Mouse (Mus musculus) heart, embryonic 14.5 days (tissue): ENCODE measurements around the gene Samd4. TPM values are rescaled to one million over a fixed set of nuclear protein-coding genes. Genes with fewer than 3 reads are reported as not detected.

Experiments
- ATAC-seq: fragments of 200-750 bp; cut with Nextera tagmentation; 2 replicates; pipeline ENCODE4 v1.8.0; 2017; ENCODE audit warnings: low read depth, moderate TSS enrichment; ENCODE audit not compliant: insufficient number of reproducible peaks, insufficient read depth, low FRiP score
- H3K27ac ChIP-seq, 2 experiments: fragments of 200-500 bp in 1 of 2; fragments of 300-500 bp in 1 of 2; sonication (generic) in 1 of 2; replicated peaks in 1 of 2; 2 replicates each; pipeline ENCODE4 v1.5.1; 2012 to 2014; ENCODE audit warnings: low read depth in 2 of 2, low read length in 2 of 2, control low read depth in 1 of 2, mild to moderate bottlenecking in 1 of 2, mixed read lengths in 1 of 2; ENCODE audit not compliant: control insufficient read depth in 1 of 2, insufficient read depth in 1 of 2
- H3K27me3 ChIP-seq: fragments of 300-500 bp; sonication (generic); 2 replicates; pipeline ENCODE4 v1.6.1; 2014; ENCODE audit warnings: mild to moderate bottlenecking, low read length, control low read depth; ENCODE audit not compliant: control insufficient read depth, insufficient read depth
- H3K36me3 ChIP-seq: fragments of 300-500 bp; sonication (generic); 2 replicates; pipeline ENCODE4 v1.6.1; 2014; ENCODE audit warnings: mild to moderate bottlenecking, control low read depth, low read length, mixed read lengths; ENCODE audit not compliant: control insufficient read depth, insufficient read depth
- H3K4me1 ChIP-seq, 2 experiments: fragments of 200-500 bp in 1 of 2; fragments of 300-500 bp in 1 of 2; sonication (generic) in 1 of 2; 2 replicates each; pipeline ENCODE4 v1.6.1; 2012 to 2014; ENCODE audit warnings: low read length in 2 of 2, control low read depth in 1 of 2, mixed read lengths in 1 of 2; ENCODE audit not compliant: control insufficient read depth in 2 of 2, insufficient read depth in 2 of 2
- H3K4me2 ChIP-seq: fragments of 300-500 bp; sonication (generic); 2 replicates; pipeline ENCODE4 v1.6.1; 2014; ENCODE audit warnings: mild to moderate bottlenecking, low read length
- H3K4me3 ChIP-seq, 2 experiments: fragments of 200-500 bp in 1 of 2; fragments of 300-500 bp in 1 of 2; sonication (generic) in 1 of 2; 2 replicates each; pipeline ENCODE4 v1.5.1; 2012 to 2014; ENCODE audit warnings: low read length in 2 of 2, mild to moderate bottlenecking in 2 of 2, control low read depth in 1 of 2, low read depth in 1 of 2, moderate library complexity in 1 of 2; ENCODE audit not compliant: control insufficient read depth in 1 of 2, insufficient read depth in 1 of 2
- H3K9ac ChIP-seq: fragments of 300-500 bp; sonication (generic); 2 replicates; pipeline ENCODE4 v1.6.1; 2014; ENCODE audit warnings: mild to moderate bottlenecking, low read length
- H3K9me3 ChIP-seq: fragments of 300-500 bp; sonication (generic); 2 replicates; pipeline ENCODE4 v1.6.1; 2016; ENCODE audit warnings: low read length, control low read depth; ENCODE audit not compliant: control insufficient read depth
- WGBS: fragments of 180-500 bp; shearing (Covaris S2); extraction: QIAGEN DNeasy Blood & Tissue Kit; methylation state at CpG from one replicate; pipeline ENCODE4 v1.1.7; 2014; 5-methylcytosine and 5-hydroxymethylcytosine counted together
- polyA plus RNA-seq: library from polyadenylated mRNA; unstranded; fragments of >200 nt; fragmentation: Nextera tagmentation; extraction: Ambion mirVana; gene quantifications from 2 replicates; pipeline ENCODE4 v1.2.1, GENCODE M21; 2014

The Samd4 gene
- polyA plus RNA-seq, 1 experiment from 2014 or later: 12.0 TPM

DNA sequence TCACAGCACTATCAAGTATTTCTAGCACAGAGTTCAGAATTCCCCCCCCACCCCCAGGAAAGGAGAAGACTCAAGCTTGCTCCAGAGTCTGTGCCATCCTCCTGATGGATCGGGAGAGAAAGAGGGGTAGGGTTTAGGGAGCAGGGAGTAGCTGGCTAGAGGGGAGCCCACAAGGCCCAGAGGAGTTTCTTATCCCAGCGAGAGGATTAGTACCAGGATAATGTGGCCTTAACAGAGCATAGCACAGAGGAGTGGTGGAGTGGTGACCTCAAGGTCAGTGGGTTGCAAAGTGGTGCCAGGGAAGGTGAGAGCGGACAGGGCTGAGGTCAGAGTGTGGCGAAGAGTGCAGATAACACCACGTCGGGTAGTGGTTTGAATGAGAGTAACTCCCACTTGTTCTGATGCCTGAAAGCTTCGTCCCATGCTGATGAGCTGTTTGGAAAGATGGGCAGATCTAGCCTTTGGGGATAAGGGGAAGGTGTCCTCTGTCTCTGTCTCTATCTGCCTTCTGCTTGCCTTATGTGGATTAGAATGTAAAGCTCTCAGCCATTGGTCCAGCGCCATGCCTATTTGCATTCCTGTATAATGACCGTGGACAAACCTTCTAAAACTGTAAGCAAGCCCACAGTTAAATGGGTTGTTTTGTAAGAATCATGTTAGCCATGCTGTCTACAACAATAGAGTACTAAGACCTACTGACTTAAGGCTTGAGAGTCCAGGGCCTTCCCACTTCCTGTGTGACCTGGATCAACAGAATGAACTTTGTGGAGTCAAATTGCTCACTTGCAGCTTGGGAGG, 38.7 kb downstream of the Samd4 start:
- 43% methylated on average over 9 of the region's 9 CpGs for WGBS
- Histone ChIP-seq H3K27me3 (no peaks in the 10 kb centered on the region), H3K4me2 (0 out of 2 replicates have a peak overlapping the region, but pooled peaks have one; percentile 9), H3K9ac (no peak overlapping the region), H3K27ac (peak overlapping the region in 1 of 2 experiments; percentile 30; a peak in 1 of 4 replicates), H3K4me1 (peaks cover 20 to 67% of the 10 kb centered on the region in 2 experiments), H3K9me3 (no peaks in the 10 kb centered on the region), H3K4me3 (no peak overlapping the region), H3K36me3 (peaks cover 3% of the 10 kb centered on the region; the same call in 1 of the 2 replicates)
- ATAC-seq: no peak

DNA sequence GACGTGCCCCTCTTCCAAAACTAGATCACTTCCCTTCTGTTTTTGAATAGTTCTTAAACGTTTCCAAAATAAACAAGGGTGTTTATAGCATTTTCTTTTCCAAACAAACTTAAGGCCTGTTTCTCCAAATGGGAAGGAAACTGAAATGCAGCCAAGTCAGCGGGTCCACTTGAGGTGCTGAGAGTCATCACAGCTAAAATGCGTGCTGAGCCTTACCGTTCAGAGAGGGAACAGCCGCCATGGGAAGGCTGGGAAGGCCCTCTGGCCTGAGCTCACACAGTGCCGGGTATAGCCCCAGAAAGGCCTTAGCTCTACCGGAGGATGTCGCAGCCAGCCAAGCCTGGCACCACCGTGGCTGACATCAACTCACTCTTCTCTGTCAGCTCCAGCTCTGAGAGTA, 41.3 kb downstream of the Samd4 start:
- no peaks in the 10 kb centered on the region for H3K27me3 ChIP-seq
- 41% methylated on average over 10 of the region's 10 CpGs for WGBS
- H3K36me3 ChIP-seq: peaks cover 9% of the 10 kb centered on the region; the same call in 1 of the 2 replicates
- H3K4me3 ChIP-seq: no peak overlapping the region
- peak; percentile 42; the same call in 1 of the 2 replicates for ATAC-seq
- H3K27ac ChIP-seq: peak overlapping the region; percentile 5 to 53; a peak in 1 of 4 replicates
- no peak overlapping the region for H3K9ac ChIP-seq
- H3K4me1 ChIP-seq: peaks cover 20 to 56% of the 10 kb centered on the region in 2 experiments
- no peaks in the 10 kb centered on the region for H3K9me3 ChIP-seq
- no peak overlapping the region for H3K4me2 ChIP-seq

DNA sequence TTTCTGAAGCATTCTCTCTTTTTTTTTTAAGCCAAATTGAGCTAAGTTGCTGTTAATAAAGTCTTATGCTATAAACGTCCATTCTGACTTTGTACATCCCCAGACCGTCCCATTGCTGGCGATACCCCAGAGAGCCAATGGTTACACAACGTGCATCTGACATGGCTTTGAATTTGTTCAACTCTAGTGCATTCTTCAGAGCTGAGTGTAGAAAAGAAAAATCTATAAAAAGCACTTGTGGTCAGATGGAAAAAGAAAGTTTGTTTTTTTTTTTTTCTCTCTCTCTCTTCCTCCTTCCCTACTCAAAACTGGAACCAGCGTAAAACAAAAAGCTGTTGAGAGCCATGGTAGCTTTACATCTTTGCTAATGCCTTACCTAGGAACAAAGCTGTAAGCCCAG, 41.8 kb downstream of the Samd4 start:
- Histone ChIP-seq H3K9me3 (no peaks in the 10 kb centered on the region), H3K4me1 (peaks cover 20 to 56% of the 10 kb centered on the region in 2 experiments), H3K36me3 (peaks cover 11% of the 10 kb centered on the region; the same call in 1 of the 2 replicates), H3K4me3 (no peak overlapping the region), H3K9ac (no peak overlapping the region), H3K27ac (peak overlapping the region in 1 of 2 experiments; percentile 53; a peak in 1 of 4 replicates), H3K27me3 (no peaks in the 10 kb centered on the region), H3K4me2 (no peak overlapping the region)
- WGBS: 83% methylated on average over 5 of the region's 5 CpGs
- ATAC-seq: no peak

DNA sequence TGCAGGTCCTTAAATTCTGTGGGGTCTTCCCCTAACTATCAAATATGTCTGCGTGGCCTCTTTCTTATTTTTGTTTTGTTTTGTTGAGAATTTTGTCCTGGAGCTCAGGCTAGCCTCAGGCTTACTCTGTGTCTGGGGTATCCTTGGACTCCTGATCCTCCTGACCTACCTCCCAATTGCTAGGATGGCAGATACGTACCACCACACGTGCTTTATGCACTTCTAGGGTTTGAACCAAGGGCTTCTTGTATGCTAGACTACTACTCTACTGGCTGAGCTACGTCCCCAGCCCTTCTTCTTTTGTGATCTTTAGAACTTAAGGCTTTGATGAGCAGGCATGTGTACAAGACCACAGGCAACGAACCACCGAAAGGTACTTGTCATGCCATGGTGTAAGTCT, 45.9 kb downstream of the Samd4 start:
- WGBS: 89% methylated on average over 6 of the region's 6 CpGs
- H3K4me1 ChIP-seq: peaks cover 10 to 46% of the 10 kb centered on the region in 2 experiments

DNA sequence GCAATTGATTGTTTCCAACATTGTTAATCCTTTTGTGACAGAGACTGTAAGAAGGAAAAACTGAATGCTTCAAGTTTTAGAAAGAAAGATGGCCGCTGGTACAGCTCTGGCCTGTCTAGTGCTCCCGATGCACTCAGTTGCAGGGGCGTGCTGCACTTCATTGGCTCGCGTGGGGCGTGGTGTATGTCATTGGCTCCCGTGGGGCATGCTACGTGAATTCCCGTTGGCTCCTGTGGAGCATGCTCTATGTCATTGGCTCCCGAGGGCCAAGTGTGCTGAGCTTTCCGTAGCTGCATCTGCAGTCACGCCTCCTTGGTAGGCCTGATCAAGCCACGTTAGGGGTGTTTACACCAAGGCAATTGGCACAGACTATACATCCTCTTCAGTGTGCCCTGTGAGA, 49.5 kb downstream of the Samd4 start:
- peak overlapping the region; percentile 2 to 46; a peak in 3 of 4 replicates for H3K27ac ChIP-seq
- 81% methylated on average over 13 of the region's 13 CpGs for WGBS
- H3K9me3 ChIP-seq: no peaks in the 10 kb centered on the region
- H3K4me2 ChIP-seq: no peak overlapping the region
- H3K9ac ChIP-seq: no peak overlapping the region
- 0 out of 2 replicates have a peak, but pooled peaks cover 7% of the 10 kb centered on the region for H3K36me3 ChIP-seq
- H3K27me3 ChIP-seq: no peaks in the 10 kb centered on the region
- no peak overlapping the region for H3K4me3 ChIP-seq
- ATAC-seq: no peak
- H3K4me1 ChIP-seq: peaks cover 11 to 37% of the 10 kb centered on the region in 2 experiments

More for the DNA sequence above, 45.9 kb downstream of the Samd4 start:
- no peak for ATAC-seq
- H3K27me3 ChIP-seq: no peaks in the 10 kb centered on the region
- no peak overlapping the region for H3K4me2 ChIP-seq
- no peaks in the 10 kb centered on the region for H3K9me3 ChIP-seq
- peaks cover 14% of the 10 kb centered on the region; the same call in 1 of the 2 replicates for H3K36me3 ChIP-seq
- H3K9ac ChIP-seq: no peak overlapping the region
- no peak overlapping the region for H3K27ac ChIP-seq
- H3K4me3 ChIP-seq: no peak overlapping the region

DNA sequence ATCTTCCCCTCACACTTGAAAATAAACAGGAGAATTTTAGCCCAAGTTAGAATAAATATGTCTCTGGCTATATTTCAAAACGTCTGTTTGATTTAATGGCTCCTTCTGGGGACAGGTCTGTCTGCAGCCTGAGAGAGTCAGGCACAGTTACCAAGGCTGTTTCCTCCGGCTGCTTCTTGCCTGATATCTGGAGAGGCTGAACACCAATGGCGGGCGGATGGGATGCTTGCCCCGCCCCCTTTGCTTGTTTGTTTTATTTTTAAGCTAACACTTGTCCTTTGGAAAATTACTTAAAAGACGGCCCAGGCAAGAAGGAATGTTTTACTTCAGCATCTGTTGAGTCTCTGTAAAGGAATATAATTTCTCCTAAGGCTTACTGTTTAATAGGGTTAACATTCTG, 50.1 kb downstream of the Samd4 start:
- 12% methylated on average over 6 of the region's 6 CpGs for WGBS
- Histone ChIP-seq H3K36me3 (0 out of 2 replicates have a peak, but pooled peaks cover 7% of the 10 kb centered on the region), H3K4me3 (no peak overlapping the region), H3K4me1 (peaks cover 11 to 37% of the 10 kb centered on the region in 2 experiments), H3K9me3 (no peaks in the 10 kb centered on the region), H3K27me3 (no peaks in the 10 kb centered on the region), H3K27ac (peak overlapping the region; percentile 2 to 46; a peak in 3 of 4 replicates), H3K4me2 (no peak overlapping the region), H3K9ac (no peak overlapping the region)
- no peak for ATAC-seq

DNA sequence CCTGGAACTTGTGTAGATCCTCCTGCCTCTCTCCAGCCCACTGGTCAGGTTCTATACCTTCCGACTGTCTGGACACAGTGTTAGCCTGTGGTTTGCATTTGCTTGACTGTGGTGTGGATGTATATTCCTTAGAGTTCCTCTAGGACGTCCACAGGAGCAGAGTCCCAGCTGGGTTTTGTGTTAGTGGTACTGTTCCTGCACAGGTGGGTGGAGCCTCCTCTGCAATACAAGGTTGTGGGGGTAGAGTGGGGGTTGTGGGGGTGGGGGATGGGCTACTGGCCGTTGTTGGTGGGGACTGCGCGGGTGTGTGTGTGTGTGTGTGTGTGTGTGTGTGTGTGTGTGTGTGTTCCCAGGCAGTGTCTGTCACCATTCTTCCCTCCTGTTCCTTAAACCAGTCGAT, 58.4 kb downstream of the Samd4 start:
- peak; percentile 27; the same call in 1 of the 2 replicates for ATAC-seq
- Histone ChIP-seq H3K4me2 (peak overlapping the region; percentile 59), H3K4me3 (no peak overlapping the region), H3K27ac (peak overlapping the region; percentile 75 to 89), H3K4me1 (peaks cover 23 to 56% of the 10 kb centered on the region in 2 experiments), H3K27me3 (no peaks in the 10 kb centered on the region), H3K9ac (peak overlapping the region; percentile 36), H3K36me3 (no peaks in the 10 kb centered on the region), H3K9me3 (no peaks in the 10 kb centered on the region)
- WGBS: 17% methylated on average over 6 of the region's 6 CpGs
